ENCODE assay signal across 7 mouse cellular contexts in genomic region chr10:17727926-17728279, GRCm38 (mm10). TPM values are rescaled to one million over a fixed set of nuclear protein-coding genes. Genes with fewer than 3 reads are reported as not detected.
DNase-seq lines count a peak whose midpoint lies in the region; ATAC-seq and TF ChIP-seq lines count a peak whose summit lies in the region.

No protein-coding gene starts in this region.

- no peaks in the 10 kb centered on the region for H3K9me3 ChIP-seq in hindbrain, embryonic 14.5 days (ENCODE audit: control insufficient read depth, low read length)
- no peaks in the 10 kb centered on the region for H3K9me3 ChIP-seq in lung, embryonic 14.5 days (ENCODE audit: low read depth, low read length)

- H3K4me2 ChIP-seq in hindbrain, embryonic 14.5 days (replicated peaks) = peak overlapping the region; percentile 57
- H3K4me2 ChIP-seq in lung, embryonic 14.5 days = peak overlapping the region; percentile 36

- no peaks in the 10 kb centered on the region for H3K27me3 ChIP-seq in thymus, adult 2 months (ENCODE audit: control insufficient read depth, insufficient read depth, low read length)
- H3K27me3 ChIP-seq in hindbrain, embryonic 14.5 days (ENCODE audit: control insufficient read depth, insufficient read depth, low read length) = no peaks in the 10 kb centered on the region
- no peaks in the 10 kb centered on the region for H3K27me3 ChIP-seq in lung, embryonic 14.5 days (ENCODE audit: insufficient read depth, low read length)
- H3K27me3 ChIP-seq in small intestine, adult 2 months (ENCODE audit: control insufficient read depth, insufficient read depth, low read length) = no peaks in the 10 kb centered on the region

- no peak overlapping the region for H3K27ac ChIP-seq in thymus, adult 2 months (ENCODE audit: control insufficient read depth, insufficient read depth, low read length)
- peak overlapping the region; percentile 62 for H3K27ac ChIP-seq in hindbrain, embryonic 14.5 days
- H3K27ac ChIP-seq in lung, embryonic 14.5 days (ENCODE audit: low read depth) = no peak overlapping the region
- H3K27ac ChIP-seq in small intestine, adult 2 months (ENCODE audit: insufficient read depth, low read depth, low read length) = peak overlapping the region; percentile 45; the same call in 1 of the 2 replicates

- H3K9ac ChIP-seq in hindbrain, embryonic 14.5 days = peak overlapping the region; percentile 59
- no peak overlapping the region for H3K9ac ChIP-seq in lung, embryonic 14.5 days

- ATAC-seq in hindbrain, embryonic 14.5 days (ENCODE audit: low FRiP score) = no peak
- ATAC-seq in lung, embryonic 14.5 days (ENCODE audit: insufficient read depth) = no peak

- 10% methylated on average over 5 of the region's 5 CpGs for WGBS in thymus, adult 2 months
- WGBS in hindbrain, embryonic 14.5 days = 10% methylated on average over 5 of the region's 5 CpGs
- 2% methylated on average over 5 of the region's 5 CpGs for WGBS in lung, embryonic 14.5 days
- 2% methylated on average over 5 of the region's 5 CpGs for WGBS in small intestine, adult 2 months

- no peak for TF ChIP-seq POLR2A in thymus, adult 2 months (IDR thresholded peaks at IDR 0.05; ENCODE audit: control insufficient read depth, extremely low read depth, insufficient read depth, low read length, poor library complexity)
- no peak for TF ChIP-seq POLR2A in small intestine, adult 2 months (IDR thresholded peaks at IDR 0.05; ENCODE audit: low read depth, low read length)

- H3K4me1 ChIP-seq in thymus, adult 2 months (replicated peaks; ENCODE audit: control insufficient read depth, insufficient read depth, low read length) = peaks cover 8% of the 10 kb centered on the region
- H3K4me1 ChIP-seq in hindbrain, embryonic 14.5 days (replicated peaks; ENCODE audit: control insufficient read depth, insufficient read depth, low read length) = peaks cover 23% of the 10 kb centered on the region; the same call in 1 of the 2 replicates
- peaks cover 3% of the 10 kb centered on the region; the same call in 1 of the 2 replicates for H3K4me1 ChIP-seq in lung, embryonic 14.5 days (ENCODE audit: insufficient read depth)
- peaks cover 10% of the 10 kb centered on the region for H3K4me1 ChIP-seq in small intestine, adult 2 months (ENCODE audit: control insufficient read depth, insufficient read depth, insufficient read length, low read length)

- peak; percentile 56 for DNase-seq in thymus, postnatal 0 days (ENCODE audit: low spot score)
- no peak for DNase-seq in thymus, adult 2 months
- peak; percentile 68 for DNase-seq in embryo, embryonic 10 days (ENCODE audit: low spot score)
- DNase-seq in hindbrain, embryonic 14.5 days (ENCODE audit: low spot score) = peak; percentile 79
- DNase-seq in lung, embryonic 14.5 days = peak; percentile 88
- DNase-seq in layer of hippocampus, adult 8-10 months (ENCODE audit: low spot score in 2 of 2) = no peak

- no peak overlapping the region for H3K4me3 ChIP-seq in thymus, adult 2 months (ENCODE audit: control insufficient read depth, insufficient read depth, low read length)
- H3K4me3 ChIP-seq in hindbrain, embryonic 14.5 days (replicated peaks; ENCODE audit: low read length) = peak overlapping the region; percentile 84
- no peak overlapping the region for H3K4me3 ChIP-seq in lung, embryonic 14.5 days (ENCODE audit: low read depth, low read length)
- no peak overlapping the region for H3K4me3 ChIP-seq in small intestine, adult 2 months (ENCODE audit: low read depth, low read length)

- no peaks in the 10 kb centered on the region for H3K36me3 ChIP-seq in thymus, adult 2 months (ENCODE audit: control insufficient read depth, insufficient read depth, low read length)
- H3K36me3 ChIP-seq in hindbrain, embryonic 14.5 days (replicated peaks; ENCODE audit: control insufficient read depth, insufficient read depth) = 0 out of 2 replicates have a peak, but pooled peaks cover 6% of the 10 kb centered on the region
- H3K36me3 ChIP-seq in lung, embryonic 14.5 days (ENCODE audit: insufficient read depth) = no peaks in the 10 kb centered on the region
- peaks cover 12% of the 10 kb centered on the region for H3K36me3 ChIP-seq in small intestine, adult 2 months (ENCODE audit: control insufficient read depth, insufficient read depth, low read length)

- TF ChIP-seq CTCF in thymus, adult 2 months (IDR thresholded peaks at IDR 0.05; ENCODE audit: borderline replicate concordance, control insufficient read depth, extremely low read depth, insufficient read depth, low read length, poor library complexity) = no peak
- peak; percentile 61 for TF ChIP-seq CTCF in lung, embryonic 14.5 days (IDR thresholded peaks at IDR 0.05; ENCODE audit: low read depth)
- no peak for TF ChIP-seq CTCF in small intestine, adult 2 months (IDR thresholded peaks at IDR 0.05; ENCODE audit: extremely low read depth, insufficient read length, insufficient replicate concordance, low read depth, low read length)

RNA-seq across cellular contexts. Expression of gene Cited2, which starts 4.9 kb away (rescaled TPM):
- polyA plus RNA-seq in thymus, postnatal 0 days (2015; fragmentation: Nextera tagmentation; extraction: Ambion mirVana) = 17.7 and 19.9 TPM in 2 replicates
- 42.8 and 53.7 TPM in 2 replicates for polyA plus RNA-seq in thymus, adult 2 months (2012; rRNA removed)
- 82.2 and 85.3 TPM in 2 replicates for polyA plus RNA-seq in hindbrain, embryonic 14.5 days (2014; fragmentation: Nextera tagmentation; extraction: Ambion mirVana)
- polyA plus RNA-seq in lung, embryonic 14.5 days (2014; fragmentation: Nextera tagmentation; extraction: Ambion mirVana) = 36.5 and 37.1 TPM in 2 replicates
- 48.2 and 143 TPM in 2 replicates for polyA plus RNA-seq in small intestine, adult 2 months (2012; rRNA removed)
- 10 to 100 TPM; 27.9 to 31.6 (median 29.2) TPM for total RNA-seq in layer of hippocampus, adult 8-10 months (2022)

Comparison
In these comparisons a context has a peak if more than half of its experiments do, and no peak if none do; other contexts are left out.
1. DNase-seq: peak in thymus, postnatal 0 days (single experiment), embryo, embryonic 10 days (single experiment), hindbrain, embryonic 14.5 days (single experiment) and lung, embryonic 14.5 days (single experiment); none in thymus, adult 2 months (single experiment) and layer of hippocampus, adult 8-10 months (0 of 2).
2. H3K27ac ChIP-seq: peak in hindbrain, embryonic 14.5 days (single experiment) and small intestine, adult 2 months (single experiment); none in thymus, adult 2 months (single experiment) and lung, embryonic 14.5 days (single experiment).